10 mouse cellular contexts compared by ENCODE assay signal in the genomic region with DNA sequence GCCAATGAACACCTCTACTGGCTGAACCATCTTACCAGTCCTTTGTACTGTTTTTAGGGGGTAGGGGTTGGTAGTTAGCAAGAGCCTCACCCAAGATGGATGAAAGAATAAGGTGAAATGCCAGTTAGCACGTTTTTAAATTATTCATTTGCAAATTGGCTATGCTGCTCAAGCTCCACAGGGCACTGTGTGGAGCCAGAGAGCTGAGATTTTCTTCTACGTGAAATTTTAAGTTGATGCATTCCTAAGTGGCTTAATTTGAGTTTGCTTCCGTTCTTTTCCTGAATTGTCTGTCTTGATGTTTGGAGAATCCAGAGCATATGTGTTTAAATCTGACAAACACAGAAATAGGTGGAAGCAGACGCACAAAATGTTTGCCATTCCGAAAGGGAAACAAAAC. TPM values are rescaled to one million over a fixed set of nuclear protein-coding genes. Genes with fewer than 3 reads are reported as not detected.
DNase-seq lines count a peak whose midpoint lies in the region; ATAC-seq and TF ChIP-seq lines count a peak whose summit lies in the region.
"Had no signal": no experiment of that assay in that cellular context is flagged by ENCODE, and none has a peak within 500 bp of the region (broad histone marks: within the 10 kb centered on the region; RNA-seq: fewer than 3 reads in every experiment).

No protein-coding gene starts in this region.

- no peak for ATAC-seq in liver, postnatal 0 days
- ATAC-seq in liver, embryonic 11.5 days (replicated peaks; ENCODE audit: low FRiP score), result no peak
- ATAC-seq in limb, embryonic 14.5 days (ENCODE audit: low FRiP score, low read depth), result no peak

- H3K4me2 ChIP-seq in liver, postnatal 0 days (ENCODE audit: low read depth, low read length), result no peak overlapping the region
- no peak overlapping the region for H3K4me2 ChIP-seq in liver, embryonic 11.5 days
- no peak overlapping the region for H3K4me2 ChIP-seq in limb, embryonic 14.5 days (replicated peaks; ENCODE audit: low read depth, low read length, severe bottlenecking)
- H3K4me2 ChIP-seq: hindbrain, embryonic 15.5 days had no signal

- peaks cover 19% of the 10 kb centered on the region for H3K4me1 ChIP-seq in heart, embryonic 10.5 days
- H3K4me1 ChIP-seq in liver, postnatal 0 days (ENCODE audit: insufficient read depth), result peaks cover 18% of the 10 kb centered on the region
- peaks cover 39% of the 10 kb centered on the region for H3K4me1 ChIP-seq in liver, embryonic 11.5 days (replicated peaks; ENCODE audit: control insufficient read depth, insufficient read depth, low read length)
- H3K4me1 ChIP-seq in limb, embryonic 14.5 days (ENCODE audit: control insufficient read depth, insufficient read depth, low read length), result peaks cover 33% of the 10 kb centered on the region

- no peaks in the 10 kb centered on the region for H3K27me3 ChIP-seq in heart, embryonic 10.5 days (ENCODE audit: insufficient read depth, poor library complexity, severe bottlenecking)
- H3K27me3 ChIP-seq in liver, postnatal 0 days (ENCODE audit: insufficient read depth, low read length), result no peaks in the 10 kb centered on the region
- no peaks in the 10 kb centered on the region for H3K27me3 ChIP-seq in liver, embryonic 11.5 days (replicated peaks; ENCODE audit: control insufficient read depth, insufficient read depth, low read length)
- H3K27me3 ChIP-seq in limb, embryonic 14.5 days (ENCODE audit: control insufficient read depth, insufficient read depth, low read length), result no peaks in the 10 kb centered on the region
- H3K27me3 ChIP-seq: hindbrain, embryonic 15.5 days had no signal

- DNase-seq in heart, embryonic 10.5 days (ENCODE audit: low spot score), result no peak
- no peak for DNase-seq in heart, adult 18-20 months
- no peak for DNase-seq in liver, postnatal 0 days
- DNase-seq in liver, embryonic 11.5 days (ENCODE audit: low spot score), result no peak
- peak; percentile 74 for DNase-seq in brain, adult 2 months (ENCODE audit: low read depth, low spot score)
- DNase-seq in limb, embryonic 14.5 days (ENCODE audit: low spot score), result peak; percentile 49
- no peak for DNase-seq in cerebellum, adult 11-12 months
- no peak for DNase-seq in adrenal gland, adult 18-20 months (ENCODE audit: low spot score in 2 of 2)
- DNase-seq: liver had no signal

- no peak for TF ChIP-seq POLR2A in limb, embryonic 14.5 days (IDR thresholded peaks at IDR 0.05; ENCODE audit: borderline replicate concordance, extremely low read depth, insufficient read depth, insufficient read length)

- 56% methylated on average over 5 of the region's 5 CpGs for WGBS in heart, embryonic 10.5 days
- WGBS in liver, postnatal 0 days (ENCODE audit: insufficient replicate concordance), result 55% methylated on average over 5 of the region's 5 CpGs
- 51% methylated on average over 5 of the region's 5 CpGs for WGBS in liver, embryonic 11.5 days
- WGBS in limb, embryonic 14.5 days, result 36% methylated on average over 5 of the region's 5 CpGs

- TF ChIP-seq CTCF in liver, postnatal 0 days (IDR thresholded peaks at IDR 0.05; ENCODE audit: low read depth), result peak; percentile 45

- H3K27ac ChIP-seq in heart, embryonic 10.5 days, result peak overlapping the region; percentile 64; the same call in 1 of the 2 replicates
- H3K27ac ChIP-seq in liver, postnatal 0 days (ENCODE audit: low read depth), result no peak overlapping the region
- H3K27ac ChIP-seq in liver, embryonic 11.5 days (ENCODE audit: low read depth, low read length), result no peak overlapping the region
- peak overlapping the region; percentile 74; the same call in 1 of the 2 replicates for H3K27ac ChIP-seq in limb, embryonic 14.5 days (replicated peaks; ENCODE audit: low read depth, low read length)
- H3K27ac ChIP-seq: hindbrain, embryonic 15.5 days had no signal

- H3K36me3 ChIP-seq in heart, embryonic 10.5 days, result no peaks in the 10 kb centered on the region
- H3K36me3 ChIP-seq in liver, postnatal 0 days (replicated peaks; ENCODE audit: insufficient read depth, low read length), result no peaks in the 10 kb centered on the region
- no peaks in the 10 kb centered on the region for H3K36me3 ChIP-seq in liver, embryonic 11.5 days (ENCODE audit: control insufficient read depth, insufficient read depth, low read length)
- no peaks in the 10 kb centered on the region for H3K36me3 ChIP-seq in limb, embryonic 14.5 days (ENCODE audit: control insufficient read depth, insufficient read depth, low read length)
- H3K36me3 ChIP-seq: hindbrain, embryonic 15.5 days had no signal

- TF ChIP-seq EP300 in liver, postnatal 0 days (IDR thresholded peaks at IDR 0.05; ENCODE audit: low read depth), result no peak

- H3K9ac ChIP-seq in liver, postnatal 0 days (replicated peaks), result no peak overlapping the region
- H3K9ac ChIP-seq in liver, embryonic 11.5 days (ENCODE audit: low read depth, low read length), result no peak overlapping the region
- no peak overlapping the region for H3K9ac ChIP-seq in limb, embryonic 14.5 days (ENCODE audit: low read depth, low read length, severe bottlenecking)
- H3K9ac ChIP-seq: hindbrain, embryonic 15.5 days had no signal

- no peaks in the 10 kb centered on the region for H3K9me3 ChIP-seq in heart, embryonic 10.5 days
- no peaks in the 10 kb centered on the region for H3K9me3 ChIP-seq in liver, postnatal 0 days (ENCODE audit: low read length)
- H3K9me3 ChIP-seq in liver, embryonic 11.5 days (ENCODE audit: control insufficient read depth, low read length), result no peaks in the 10 kb centered on the region
- no peaks in the 10 kb centered on the region for H3K9me3 ChIP-seq in limb, embryonic 14.5 days (ENCODE audit: control insufficient read depth, low read length)
- H3K9me3 ChIP-seq: hindbrain, embryonic 15.5 days had no signal

- no peak overlapping the region for H3K4me3 ChIP-seq in heart, embryonic 10.5 days
- H3K4me3 ChIP-seq in liver, postnatal 0 days (ENCODE audit: low read depth, low read length), result no peak overlapping the region
- no peak overlapping the region for H3K4me3 ChIP-seq in liver, embryonic 11.5 days (ENCODE audit: low read depth, low read length)
- no peak overlapping the region for H3K4me3 ChIP-seq in limb, embryonic 14.5 days (replicated peaks; ENCODE audit: low read length)
- H3K4me3 ChIP-seq: hindbrain, embryonic 15.5 days had no signal

RNA-seq across cellular contexts. Expression of a gene that starts 38.6 kb away (rescaled TPM):
- polyA plus RNA-seq in heart, embryonic 10.5 days (2016; fragmentation: Nextera tagmentation; extraction: Ambion mirVana), result 54.3 and 59.3 TPM in 2 replicates
- total RNA-seq in heart, adult 18-20 months (2021), result 10 to 100 TPM; 43.9 to 47.8 TPM
- polyA plus RNA-seq in liver, postnatal 0 days (2015; fragmentation: Nextera tagmentation; extraction: Ambion mirVana), result 85.5 and 88.8 TPM in 2 replicates
- 38.1 and 43.4 TPM in 2 replicates for polyA plus RNA-seq in liver, embryonic 11.5 days (2014; fragmentation: Nextera tagmentation; extraction: Ambion mirVana)
- 30.0 and 38.5 TPM in 2 replicates for polyA plus RNA-seq in limb, embryonic 14.5 days (2012; rRNA removed)
- polyA plus RNA-seq in limb, embryonic 14.5 days (2014; fragmentation: Nextera tagmentation; extraction: Ambion mirVana), result 37.1 and 37.5 TPM in 2 replicates
- 10 to 100 TPM; 26.2 to 39.8 TPM for total RNA-seq in adrenal gland, adult 18-20 months (2021)

Comparison
In these comparisons a context has a peak if more than half of its experiments do, and no peak if none do; other contexts are left out.
1. DNase-seq: peak in brain, adult 2 months (single experiment) and limb, embryonic 14.5 days (single experiment); none in heart, embryonic 10.5 days (single experiment), heart, adult 18-20 months (0 of 2), liver, postnatal 0 days (single experiment), liver, embryonic 11.5 days (single experiment), cerebellum, adult 11-12 months (single experiment) and adrenal gland, adult 18-20 months (0 of 2).
2. H3K27ac ChIP-seq: peak in heart, embryonic 10.5 days (single experiment) and limb, embryonic 14.5 days (single experiment); none in liver, postnatal 0 days (single experiment) and liver, embryonic 11.5 days (single experiment).